Mouse (Mus musculus): ENCODE data around the gene Azgp1. TPM values are rescaled to one million over a fixed set of nuclear protein-coding genes. Genes with fewer than 3 reads are reported as not detected.
"Not testable (repeated sequence)": the region's sequence is repeated elsewhere in the genome, so short reads cannot be mapped to it uniquely, and the experiment has no call there.

Azgp1 gene
- total RNA-seq, 2 experiments from 2014 or later, result not detected

DNA sequence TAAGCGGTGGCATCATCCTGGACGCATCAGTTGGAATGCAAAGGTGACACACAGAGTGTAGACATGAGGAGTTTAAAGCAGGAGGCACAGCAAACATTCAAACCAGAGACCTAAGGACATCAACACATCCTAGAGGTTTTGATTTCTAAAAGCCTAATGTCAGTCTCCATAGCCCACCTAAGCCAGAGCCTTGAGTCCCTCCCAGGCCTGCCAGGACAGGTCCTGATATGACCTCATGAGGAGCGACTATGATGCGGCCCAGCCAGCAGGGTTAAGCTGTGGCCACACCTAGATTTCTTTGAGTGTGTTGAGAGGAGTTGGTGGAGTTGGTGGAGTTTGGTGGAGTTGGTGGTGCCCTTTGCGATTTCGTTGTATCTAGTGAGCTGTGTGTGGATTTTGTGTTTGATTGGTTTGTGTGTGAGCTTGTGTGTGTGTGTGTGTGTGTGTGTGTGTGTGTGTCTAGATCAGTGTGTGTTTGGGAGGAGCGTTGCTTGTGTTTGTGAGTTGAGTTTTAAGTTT is 39.7 kb downstream of the Azgp1 start, which contains the start of the genes Smok3a and Smok3b:
Gene Smok3a (plus strand): TSS at position 301 of the 519 bp plus-strand sequence.
Gene Smok3b (plus strand): TSS at position 469 of the 519 bp plus-strand sequence.
- ATAC-seq (replicated peaks; ENCODE audit: low FRiP score, poor library complexity, severe bottlenecking), result not testable (repeated sequence)

Other genes with a start within 250 kb of the Azgp1 start
- 2.5 TPM in 1 of 2 replicates, not detected in the other for gene Nyap1, start 239.9 kb upstream of the Azgp1 start, total RNA-seq (2015; ENCODE audit: low replicate concordance)
- 1.4 and 4.9 TPM in 2 replicates for gene Nyap1, start 239.9 kb upstream of the Azgp1 start, total RNA-seq (2017; ENCODE audit: low replicate concordance)
- 31.0 and 47.9 TPM in 2 replicates for gene Tsc22d4, start 235.8 kb upstream of the Azgp1 start, total RNA-seq (2015; ENCODE audit: low replicate concordance)
- gene Tsc22d4, start 235.8 kb upstream of the Azgp1 start, total RNA-seq (2017; ENCODE audit: low replicate concordance), result 88.1 and 103 TPM in 2 replicates
- 43.6 and 45.8 TPM in 2 replicates for gene Ppp1r35, start 202.7 kb upstream of the Azgp1 start, total RNA-seq (2015; ENCODE audit: low replicate concordance)
- 28.0 and 51.0 TPM in 2 replicates for gene Ppp1r35, start 202.7 kb upstream of the Azgp1 start, total RNA-seq (2017; ENCODE audit: low replicate concordance)
- 45.4 and 50.7 TPM in 2 replicates for gene Mepce, start 193.9 kb upstream of the Azgp1 start, total RNA-seq (2015; ENCODE audit: low replicate concordance)
- 8.9 and 22.3 TPM in 2 replicates for gene Mepce, start 193.9 kb upstream of the Azgp1 start, total RNA-seq (2017; ENCODE audit: low replicate concordance)
- gene Zcwpw1, start 193.7 kb upstream of the Azgp1 start, total RNA-seq (2015; ENCODE audit: low replicate concordance), result 9.7 and 15.5 TPM in 2 replicates
- 18.1 and 35.3 TPM in 2 replicates for gene Zcwpw1, start 193.7 kb upstream of the Azgp1 start, total RNA-seq (2017; ENCODE audit: low replicate concordance)
- gene Pilra, start 145.2 kb upstream of the Azgp1 start, total RNA-seq (2015; ENCODE audit: low replicate concordance), result 9.2 and 35.7 TPM in 2 replicates
- gene Pilra, start 145.2 kb upstream of the Azgp1 start, total RNA-seq (2017; ENCODE audit: low replicate concordance), result 10.5 and 14.4 TPM in 2 replicates
- 21.4 and 55.1 TPM in 2 replicates for gene Pilrb1, start 123.4 kb upstream of the Azgp1 start, total RNA-seq (2015; ENCODE audit: low replicate concordance)
- 4.1 and 15.1 TPM in 2 replicates for gene Pilrb1, start 123.4 kb upstream of the Azgp1 start, total RNA-seq (2017; ENCODE audit: low replicate concordance)
- 53.2 and 56.9 TPM in 2 replicates for gene Pilrb2, start 109.7 kb upstream of the Azgp1 start, total RNA-seq (2015; ENCODE audit: low replicate concordance)
- 4.0 and 17.1 TPM in 2 replicates for gene Pilrb2, start 109.7 kb upstream of the Azgp1 start, total RNA-seq (2017; ENCODE audit: low replicate concordance)
- gene Cyp3a13, start 59.9 kb upstream of the Azgp1 start, total RNA-seq (2015; ENCODE audit: low replicate concordance), result not detected in 2 replicates
- gene Cyp3a13, start 59.9 kb upstream of the Azgp1 start, total RNA-seq (2017; ENCODE audit: low replicate concordance), result not detected in 2 replicates
- gene Gjc3, start 18.4 kb upstream of the Azgp1 start, total RNA-seq (2015; ENCODE audit: low replicate concordance), result not detected in 2 replicates
- not detected in 2 replicates for gene Gjc3, start 18.4 kb upstream of the Azgp1 start, total RNA-seq (2017; ENCODE audit: low replicate concordance)
- gene Smok3a, start 39.7 kb downstream of the Azgp1 start, total RNA-seq (2015; ENCODE audit: low replicate concordance), result not detected in 2 replicates
- not detected in 2 replicates for gene Smok3a, start 39.7 kb downstream of the Azgp1 start, total RNA-seq (2017; ENCODE audit: low replicate concordance)
- not detected in 2 replicates for gene Smok3b, start 39.9 kb downstream of the Azgp1 start, total RNA-seq (2015; ENCODE audit: low replicate concordance)
- not detected in 2 replicates for gene Smok3b, start 39.9 kb downstream of the Azgp1 start, total RNA-seq (2017; ENCODE audit: low replicate concordance)
- gene Smok3c, start 71.7 kb downstream of the Azgp1 start, total RNA-seq (2015; ENCODE audit: low replicate concordance), result not detected in 2 replicates
- not detected in 2 replicates for gene Smok3c, start 71.7 kb downstream of the Azgp1 start, total RNA-seq (2017; ENCODE audit: low replicate concordance)
- gene Zkscan1, start 103.6 kb downstream of the Azgp1 start, total RNA-seq (2015; ENCODE audit: low replicate concordance), result 12.6 and 20.5 TPM in 2 replicates
- gene Zkscan1, start 103.6 kb downstream of the Azgp1 start, total RNA-seq (2017; ENCODE audit: low replicate concordance), result 14.4 and 16.7 TPM in 2 replicates
- gene Zscan21, start 135.4 kb downstream of the Azgp1 start, total RNA-seq (2015; ENCODE audit: low replicate concordance), result 14.7 and 16.6 TPM in 2 replicates
- 5.7 and 12.6 TPM in 2 replicates for gene Zscan21, start 135.4 kb downstream of the Azgp1 start, total RNA-seq (2017; ENCODE audit: low replicate concordance)
- 3.4 and 8.6 TPM in 2 replicates for gene Zfp113, start 174.2 kb downstream of the Azgp1 start, total RNA-seq (2015; ENCODE audit: low replicate concordance)
- gene Zfp113, start 174.2 kb downstream of the Azgp1 start, total RNA-seq (2017; ENCODE audit: low replicate concordance), result 2.0 and 4.1 TPM in 2 replicates
- 34.2 and 54.1 TPM in 2 replicates for gene Cops6, start 179.6 kb downstream of the Azgp1 start, total RNA-seq (2015; ENCODE audit: low replicate concordance)
- gene Cops6, start 179.6 kb downstream of the Azgp1 start, total RNA-seq (2017; ENCODE audit: low replicate concordance), result 10.1 and 22.2 TPM in 2 replicates
- gene Ap4m1, start 190.5 kb downstream of the Azgp1 start, total RNA-seq (2015; ENCODE audit: low replicate concordance), result 9.6 and 16.2 TPM in 2 replicates
- gene Ap4m1, start 190.5 kb downstream of the Azgp1 start, total RNA-seq (2017; ENCODE audit: low replicate concordance), result 18.1 and 19.4 TPM in 2 replicates
- 218 and 223 TPM in 2 replicates for gene Mcm7, start 190.9 kb downstream of the Azgp1 start, total RNA-seq (2015; ENCODE audit: low replicate concordance)
- 304 and 424 TPM in 2 replicates for gene Mcm7, start 190.9 kb downstream of the Azgp1 start, total RNA-seq (2017; ENCODE audit: low replicate concordance)
- 40.4 and 42.3 TPM in 2 replicates for gene Taf6, start 205.9 kb downstream of the Azgp1 start, total RNA-seq (2015; ENCODE audit: low replicate concordance)
- gene Taf6, start 205.9 kb downstream of the Azgp1 start, total RNA-seq (2017; ENCODE audit: low replicate concordance), result 21.8 and 30.3 TPM in 2 replicates
- gene Cnpy4, start 206.0 kb downstream of the Azgp1 start, total RNA-seq (2015; ENCODE audit: low replicate concordance), result 13.0 and 23.8 TPM in 2 replicates
- 23.5 and 29.3 TPM in 2 replicates for gene Cnpy4, start 206.0 kb downstream of the Azgp1 start, total RNA-seq (2017; ENCODE audit: low replicate concordance)
- 0.72 TPM in 1 of 2 replicates, not detected in the other for gene Mblac1, start 212.8 kb downstream of the Azgp1 start, total RNA-seq (2015; ENCODE audit: low replicate concordance)
- 0.53 and 1.4 TPM in 2 replicates for gene Mblac1, start 212.8 kb downstream of the Azgp1 start, total RNA-seq (2017; ENCODE audit: low replicate concordance)
- 0.84 and 1.1 TPM in 2 replicates for gene Nxpe5, start 244.4 kb downstream of the Azgp1 start, total RNA-seq (2015; ENCODE audit: low replicate concordance)
- gene Nxpe5, start 244.4 kb downstream of the Azgp1 start, total RNA-seq (2017; ENCODE audit: low replicate concordance), result 0.39 TPM in 1 of 2 replicates, not detected in the other

Data from erythroid progenitor cell, adult 5-6 weeks (primary cell).